16 mouse cellular contexts compared by ENCODE assay signal in genomic region chr7:67801022-67801421, GRCm38 (mm10). TPM values are rescaled to one million over a fixed set of nuclear protein-coding genes. Genes with fewer than 3 reads are reported as not detected.
"Had no signal": no experiment of that assay in that cellular context is flagged by ENCODE, and none has a peak within 500 bp of the region (broad histone marks: within the 10 kb centered on the region; RNA-seq: fewer than 3 reads in every experiment).

No protein-coding gene starts in this region.

- H3K27me3 ChIP-seq: neural tube, embryonic 15.5 days; stomach, embryonic 15.5 days had no signal

- H3K4me3 ChIP-seq: neural tube, embryonic 13.5 days; neural tube, embryonic 15.5 days; stomach, embryonic 15.5 days had no signal

- DNase-seq: retina, postnatal 1 day; right cerebral cortex, adult 18-20 months; right cerebral cortex, postnatal 14 days; right cerebral cortex, postnatal 25 days; right cerebral cortex, postnatal 4 days; spleen, adult 18-20 months; thymus, adult 18-20 months; thymus, adult 2 months; thymus, postnatal 14 days; thymus, postnatal 25 days; thymus, postnatal 36 days had no signal

- H3K27ac ChIP-seq: neural tube, embryonic 13.5 days; neural tube, embryonic 15.5 days; stomach, embryonic 15.5 days; stomach, postnatal 0 days had no signal

RNA-seq across cellular contexts. Expression of gene Synm, which starts 41.5 kb away (rescaled TPM):
- total RNA-seq: neutrophil, adult 5-6 weeks had no signal
